Mouse (Mus musculus) forebrain, embryonic 14.5 days (tissue): ENCODE measurements around the gene Cd52. TPM values are rescaled to one million over a fixed set of nuclear protein-coding genes. Genes with fewer than 3 reads are reported as not detected.

Source experiments
- ATAC-seq: fragments of 200-750 bp; cut with Nextera tagmentation; 2 replicates; pipeline ENCODE4 v1.8.0; 2017; ENCODE audit warnings: mild to moderate bottlenecking, moderate library complexity
- DNase-seq: peaks from one replicate; pipeline ENCODE4 v3.0.0-alpha.2; 2015; ENCODE audit warnings: low spot score
- H3K27ac ChIP-seq: fragments of 300-500 bp; sonication (generic); 2 replicates; pipeline ENCODE4 v1.5.1; 2014; ENCODE audit warnings: low read depth, mild to moderate bottlenecking, control low read depth, low read length, moderate library complexity
- H3K27me3 ChIP-seq: fragments of 300-500 bp; sonication (generic); replicated peaks from 2 replicates; pipeline ENCODE4 v1.6.1; 2014; ENCODE audit warnings: low read length, control low read depth, mixed read lengths; ENCODE audit not compliant: control insufficient read depth, insufficient read depth
- H3K36me3 ChIP-seq: fragments of 300-500 bp; sonication (generic); 2 replicates; pipeline ENCODE4 v1.6.1; 2014; ENCODE audit warnings: low read length, control low read depth; ENCODE audit not compliant: control insufficient read depth, insufficient read depth
- H3K4me1 ChIP-seq: fragments of 300-500 bp; sonication (generic); 2 replicates; pipeline ENCODE4 v1.6.1; 2014; ENCODE audit warnings: antibody characterized with exemption, low read length, control low read depth; ENCODE audit not compliant: control insufficient read depth, insufficient read depth
- H3K4me2 ChIP-seq: fragments of 300-500 bp; sonication (generic); 2 replicates; pipeline ENCODE4 v1.6.1; 2014; ENCODE audit warnings: mild to moderate bottlenecking, control low read depth, low read length
- H3K4me3 ChIP-seq: fragments of 300-500 bp; sonication (generic); 2 replicates; pipeline ENCODE4 v1.5.1; 2014; ENCODE audit warnings: low read depth, low read length, control low read depth
- H3K9ac ChIP-seq: fragments of 300-500 bp; sonication (generic); 2 replicates; pipeline ENCODE4 v1.6.1; 2014; ENCODE audit warnings: mild to moderate bottlenecking, low read length, control low read depth, moderate library complexity
- H3K9me3 ChIP-seq: fragments of 300-500 bp; sonication (generic); replicated peaks from 2 replicates; pipeline ENCODE4 v1.6.1; 2016; ENCODE audit warnings: low read length, control low read depth, mixed read lengths; ENCODE audit not compliant: control insufficient read depth
- WGBS: fragments of 180-500 bp; shearing (Covaris S2); extraction: QIAGEN DNeasy Blood & Tissue Kit; methylation state at CpG from one replicate; pipeline ENCODE4 v1.1.7; 2014; 5-methylcytosine and 5-hydroxymethylcytosine counted together
- polyA plus RNA-seq: library from polyadenylated mRNA; unstranded; fragments of >200 nt; fragmentation: Nextera tagmentation; extraction: Ambion mirVana; gene quantifications from 2 replicates; pipeline ENCODE4 v1.2.1, GENCODE M21; 2014

Cd52 gene
- polyA plus RNA-seq, 1 experiment from 2014 or later = 2.3 TPM

DNA sequence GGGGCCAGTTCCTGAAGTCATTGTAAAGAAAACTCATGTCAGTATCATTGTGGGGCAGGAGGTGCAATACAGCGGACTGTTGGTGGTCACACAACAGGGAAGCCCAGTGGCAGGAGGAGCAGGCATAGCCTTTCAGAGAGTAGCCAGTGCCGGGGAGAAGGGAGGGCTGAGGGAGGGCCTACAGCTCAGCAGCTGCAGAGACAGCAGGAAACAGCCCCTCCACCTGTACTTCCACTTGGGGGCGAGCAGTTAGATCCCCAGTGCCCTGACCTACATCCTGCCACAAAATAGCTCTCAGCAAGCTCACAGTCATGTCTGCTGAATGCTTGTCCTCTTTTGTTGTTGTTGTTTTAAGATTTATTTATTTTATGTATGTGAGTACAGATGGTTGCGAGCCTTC, 26.7 kb upstream of the Cd52 start:
- Histone ChIP-seq H3K9me3 (no peaks in the 10 kb centered on the region), H3K4me3 (no peak overlapping the region), H3K4me2 (no peak overlapping the region), H3K4me1 (no peaks in the 10 kb centered on the region), H3K9ac (no peak overlapping the region), H3K27ac (no peak overlapping the region), H3K36me3 (no peaks in the 10 kb centered on the region), H3K27me3 (no peaks in the 10 kb centered on the region)
- DNase-seq = no peak
- WGBS = 52% methylated on average over 4 of the region's 4 CpGs
- no peak for ATAC-seq

GRCm38 (mm10) chr4:134120916-134121315, 26.0 kb upstream of the Cd52 start:
- DNase-seq (no peak), ATAC-seq (no peak)
- Histone ChIP-seq H3K36me3 (no peaks in the 10 kb centered on the region), H3K27ac (no peak overlapping the region), H3K9me3 (no peaks in the 10 kb centered on the region), H3K27me3 (no peaks in the 10 kb centered on the region), H3K9ac (no peak overlapping the region), H3K4me3 (no peak overlapping the region), H3K4me1 (no peaks in the 10 kb centered on the region), H3K4me2 (no peak overlapping the region)
- WGBS = 80% methylated on average over 4 of the region's 4 CpGs

GRCm38 (mm10) chr4:134120192-134120805, 25.4 kb upstream of the Cd52 start:
- Histone ChIP-seq H3K4me1 (no peaks in the 10 kb centered on the region), H3K27me3 (no peaks in the 10 kb centered on the region), H3K9ac (no peak overlapping the region), H3K9me3 (no peaks in the 10 kb centered on the region), H3K4me2 (no peak overlapping the region), H3K27ac (no peak overlapping the region), H3K4me3 (no peak overlapping the region), H3K36me3 (no peaks in the 10 kb centered on the region)
- ATAC-seq (no peak), DNase-seq (no peak)
- WGBS = 91% methylated on average over 6 of the region's 6 CpGs

- no peak overlapping the region for H3K27ac ChIP-seq
- no peak overlapping the region for H3K4me3 ChIP-seq
- WGBS = 56% methylated on average over 9 of the region's 9 CpGs
- no peaks in the 10 kb centered on the region for H3K4me1 ChIP-seq
- no peak overlapping the region for H3K4me2 ChIP-seq
- H3K36me3 ChIP-seq = no peaks in the 10 kb centered on the region
- H3K9ac ChIP-seq = no peak overlapping the region
- no peaks in the 10 kb centered on the region for H3K27me3 ChIP-seq
- no peak for DNase-seq
- H3K9me3 ChIP-seq = no peaks in the 10 kb centered on the region
- no peak for ATAC-seq
Measured at GRCm38 (mm10) chr4:134119644-134120043, 24.8 kb upstream of the Cd52 start.

DNA sequence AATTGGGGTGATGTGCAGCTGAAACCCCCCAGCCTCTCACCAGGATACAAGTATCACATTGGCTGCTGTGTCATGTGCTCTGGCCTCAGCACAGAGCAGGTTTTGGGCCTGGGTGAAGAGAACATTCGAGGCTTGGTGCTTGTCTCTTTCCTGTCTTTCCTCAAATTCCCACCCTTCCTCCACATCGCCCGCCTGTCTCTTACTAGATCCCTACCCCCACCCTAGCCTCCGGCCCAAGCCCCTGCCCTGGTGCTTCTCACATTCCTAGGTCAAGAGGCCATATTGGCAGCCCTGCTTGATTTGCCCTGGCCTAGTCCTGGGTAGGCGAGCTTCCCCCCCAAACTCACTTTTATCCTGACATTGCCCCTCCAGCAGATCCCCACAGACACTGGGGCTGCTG, 24.2 kb upstream of the Cd52 start:
- DNase-seq (no peak), ATAC-seq (no peak)
- Histone ChIP-seq H3K9me3 (no peaks in the 10 kb centered on the region), H3K27me3 (no peaks in the 10 kb centered on the region), H3K4me3 (no peak overlapping the region), H3K27ac (no peak overlapping the region), H3K36me3 (no peaks in the 10 kb centered on the region), H3K4me2 (no peak overlapping the region), H3K9ac (no peak overlapping the region), H3K4me1 (no peaks in the 10 kb centered on the region)
- WGBS = 70% methylated on average over 5 of the region's 5 CpGs

GRCm38 (mm10) chr4:134118126-134118800, 23.4 kb upstream of the Cd52 start:
- H3K27ac ChIP-seq = no peak overlapping the region
- no peaks in the 10 kb centered on the region for H3K27me3 ChIP-seq
- H3K36me3 ChIP-seq = no peaks in the 10 kb centered on the region
- H3K4me3 ChIP-seq = no peak overlapping the region
- WGBS = 73% methylated on average over 14 of the region's 14 CpGs
- no peaks in the 10 kb centered on the region for H3K9me3 ChIP-seq
- DNase-seq (no peak), ATAC-seq (no peak)
- no peak overlapping the region for H3K4me2 ChIP-seq
- H3K9ac ChIP-seq = no peak overlapping the region
- H3K4me1 ChIP-seq = no peaks in the 10 kb centered on the region

DNA sequence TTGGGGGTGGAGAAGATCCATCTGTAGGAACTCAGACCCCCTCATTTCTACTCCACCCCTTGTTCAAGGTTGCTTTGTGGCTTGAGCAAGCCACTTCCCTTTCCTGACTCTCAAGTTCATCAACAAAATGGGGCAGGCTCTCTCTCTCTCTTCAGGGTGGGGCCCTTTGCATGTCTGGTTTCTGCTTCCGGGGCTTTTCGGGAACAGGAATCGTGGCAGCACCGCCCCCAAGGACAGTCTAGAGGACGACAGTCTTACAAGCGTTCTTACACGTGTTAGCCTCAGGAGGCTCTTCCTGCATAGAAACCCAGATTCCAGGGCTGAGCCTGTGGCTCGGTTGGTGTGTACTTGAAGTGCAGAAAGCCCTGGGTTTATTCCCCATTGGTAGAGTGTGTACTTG, 22.1 kb upstream of the Cd52 start:
- ATAC-seq = no peak
- no peak for DNase-seq
- no peaks in the 10 kb centered on the region for H3K36me3 ChIP-seq
- 86% methylated on average over 8 of the region's 8 CpGs for WGBS
- H3K27ac ChIP-seq = no peak overlapping the region
- no peak overlapping the region for H3K9ac ChIP-seq
- no peaks in the 10 kb centered on the region for H3K9me3 ChIP-seq
- H3K4me1 ChIP-seq = no peaks in the 10 kb centered on the region
- H3K4me3 ChIP-seq = no peak overlapping the region
- no peak overlapping the region for H3K4me2 ChIP-seq
- no peaks in the 10 kb centered on the region for H3K27me3 ChIP-seq

DNA sequence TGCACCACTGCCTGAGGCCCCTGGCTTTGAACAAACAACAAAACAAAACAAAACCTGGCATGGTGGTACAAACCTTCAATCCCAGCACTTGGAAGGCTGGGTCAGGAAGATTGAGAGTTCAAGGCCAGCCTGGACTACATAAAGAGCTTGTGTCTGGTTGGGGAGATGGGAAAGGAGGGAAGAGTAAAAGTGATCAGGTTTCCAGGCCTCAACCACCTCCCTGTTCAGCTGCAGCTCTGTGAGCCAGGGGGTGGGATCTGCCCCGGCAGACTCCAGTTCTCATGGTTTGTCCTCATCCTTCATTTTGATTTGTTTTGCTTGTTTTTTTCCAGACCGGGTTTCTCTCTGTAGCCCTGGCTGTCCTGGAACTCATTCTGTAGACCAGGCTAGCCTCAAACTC, 21.6 kb upstream of the Cd52 start:
- ATAC-seq (no peak), DNase-seq (no peak)
- H3K9ac ChIP-seq = no peak overlapping the region
- WGBS = 94% methylated on average over 2 of the region's 2 CpGs
- no peaks in the 10 kb centered on the region for H3K4me1 ChIP-seq
- H3K36me3 ChIP-seq = no peaks in the 10 kb centered on the region
- no peaks in the 10 kb centered on the region for H3K9me3 ChIP-seq
- no peak overlapping the region for H3K27ac ChIP-seq
- no peak overlapping the region for H3K4me2 ChIP-seq
- H3K4me3 ChIP-seq = no peak overlapping the region
- no peaks in the 10 kb centered on the region for H3K27me3 ChIP-seq

GRCm38 (mm10) chr4:134115215-134116144, 20.6 kb upstream of the Cd52 start:
- H3K4me1 ChIP-seq = no peaks in the 10 kb centered on the region
- H3K36me3 ChIP-seq = no peaks in the 10 kb centered on the region
- no peaks in the 10 kb centered on the region for H3K27me3 ChIP-seq
- no peak for DNase-seq
- H3K9ac ChIP-seq = no peak overlapping the region
- WGBS = 87% methylated on average over 16 of the region's 16 CpGs
- no peak for ATAC-seq
- no peak overlapping the region for H3K27ac ChIP-seq
- no peak overlapping the region for H3K4me2 ChIP-seq
- H3K9me3 ChIP-seq = no peaks in the 10 kb centered on the region
- no peak overlapping the region for H3K4me3 ChIP-seq
